Comparison of ENCODE assay signal across 11 mouse cellular contexts in the genomic region with DNA sequence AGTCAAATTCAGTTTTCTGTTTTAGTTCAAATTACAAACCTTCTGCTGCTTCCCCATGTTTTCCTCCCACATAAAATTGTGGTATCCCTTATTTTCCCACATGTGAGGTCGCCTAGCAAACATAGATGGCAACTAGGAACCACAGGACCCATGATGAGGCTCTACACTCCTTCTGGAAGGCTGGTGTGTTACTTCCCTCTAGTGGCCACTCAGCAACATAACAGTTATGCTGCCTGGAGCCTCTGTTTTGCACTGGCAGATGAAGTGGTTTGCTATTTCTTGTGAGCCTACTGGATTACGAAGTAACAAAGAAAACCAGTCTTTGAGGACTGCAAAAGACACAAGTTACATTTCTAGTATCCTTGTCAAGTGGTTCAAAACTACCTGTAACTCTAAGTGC. TPM values are rescaled to one million over a fixed set of nuclear protein-coding genes. Genes with fewer than 3 reads are reported as not detected.
DNase-seq lines count a peak whose midpoint lies in the region; ATAC-seq and TF ChIP-seq lines count a peak whose summit lies in the region.
"Had no signal": no experiment of that assay in that cellular context is flagged by ENCODE, and none has a peak within 500 bp of the region (broad histone marks: within the 10 kb centered on the region; RNA-seq: fewer than 3 reads in every experiment).

No protein-coding gene starts in this region.

- H3K4me3 ChIP-seq in liver, adult 2 months (ENCODE audit: insufficient read depth, low read depth, low read length): no peak overlapping the region
- H3K4me3 ChIP-seq in liver, embryonic 12.5 days: no peak overlapping the region
- no peak overlapping the region for H3K4me3 ChIP-seq in G1E (ENCODE audit: low read depth, low read length)
- H3K4me3 ChIP-seq: midbrain, embryonic 12.5 days had no signal

- DNase-seq in liver, adult 2 months (ENCODE audit: extremely low read depth, low read depth, low spot score): peak; percentile 49
- no peak for DNase-seq in G1E (ENCODE audit: low spot score)
- peak; percentile 8 for DNase-seq in adipocyte (ENCODE audit: low spot score)
- DNase-seq in urinary bladder, postnatal 10 days (ENCODE audit: low spot score): no peak
- DNase-seq in spleen, adult 18-20 months: no peak

- H3K4me1 ChIP-seq in liver, adult 2 months (ENCODE audit: control insufficient read depth, insufficient read depth, low read length): no peaks in the 10 kb centered on the region
- no peaks in the 10 kb centered on the region for H3K4me1 ChIP-seq in liver, embryonic 12.5 days
- H3K4me1 ChIP-seq in G1E (ENCODE audit: insufficient read depth, low read depth, low read length): no peaks in the 10 kb centered on the region
- H3K4me1 ChIP-seq: midbrain, embryonic 12.5 days had no signal

- H3K9me3 ChIP-seq in liver, embryonic 12.5 days (replicated peaks): no peaks in the 10 kb centered on the region
- H3K9me3 ChIP-seq in G1E (replicated peaks): no peaks in the 10 kb centered on the region

- H3K9ac ChIP-seq in liver, adult 2 months (ENCODE audit: low read depth, low read length): no peak overlapping the region
- H3K9ac ChIP-seq in liver, embryonic 12.5 days: no peak overlapping the region
- H3K9ac ChIP-seq: midbrain, embryonic 12.5 days had no signal

- no peaks in the 10 kb centered on the region for H3K79me2 ChIP-seq in liver, adult 2 months (ENCODE audit: control insufficient read depth, insufficient read depth, low read length)

- no peak for TF ChIP-seq POLR2A in liver, adult 2 months (IDR thresholded peaks at IDR 0.05; ENCODE audit: extremely low read depth, insufficient read depth, low read length)

- peak; percentile 60 for TF ChIP-seq CTCF in liver, adult 2 months (IDR thresholded peaks at IDR 0.05; ENCODE audit: low read depth, low read length)
- TF ChIP-seq CTCF in G1E (IDR thresholded peaks at IDR 0.05; ENCODE audit: low read depth, low read length): peak; percentile 61

- H3K4me2 ChIP-seq in liver, embryonic 12.5 days: no peak overlapping the region
- H3K4me2 ChIP-seq: midbrain, embryonic 12.5 days had no signal

- ATAC-seq in liver, embryonic 12.5 days: no peak
- ATAC-seq in G1E (ENCODE audit: extremely low read depth, insufficient number of reproducible peaks, low FRiP score, poor library complexity, severe bottlenecking): no peak
- ATAC-seq in megakaryocyte-erythroid progenitor cell, adult 5-6 weeks (replicated peaks; ENCODE audit: low FRiP score, low TSS enrichment, poor library complexity, severe bottlenecking): peak; percentile 68; the same call in 1 of the 2 replicates

- H3K27ac ChIP-seq in liver, adult 2 months (replicated peaks; ENCODE audit: insufficient read depth, low read depth, low read length): no peak overlapping the region
- H3K27ac ChIP-seq in liver, embryonic 12.5 days: no peak overlapping the region
- H3K27ac ChIP-seq: midbrain, embryonic 12.5 days had no signal

- WGBS in liver, adult 2 months: 23% methylated on average over 2 of the region's 2 CpGs
- WGBS in liver, embryonic 12.5 days (ENCODE audit: insufficient replicate concordance): 31% methylated on average over 2 of the region's 2 CpGs

- no peaks in the 10 kb centered on the region for H3K36me3 ChIP-seq in liver, adult 2 months (ENCODE audit: control insufficient read depth, insufficient read depth, low read length)
- H3K36me3 ChIP-seq in liver, embryonic 12.5 days: no peaks in the 10 kb centered on the region
- H3K36me3 ChIP-seq in G1E (replicated peaks): no peaks in the 10 kb centered on the region
- H3K36me3 ChIP-seq: midbrain, embryonic 12.5 days had no signal

- no peaks in the 10 kb centered on the region for H3K27me3 ChIP-seq in liver, adult 2 months (ENCODE audit: control insufficient read depth, insufficient read depth, low read length)
- H3K27me3 ChIP-seq in liver, embryonic 12.5 days (replicated peaks): no peaks in the 10 kb centered on the region
- no peaks in the 10 kb centered on the region for H3K27me3 ChIP-seq in G1E (ENCODE audit: insufficient read depth, low read length)
- H3K27me3 ChIP-seq: midbrain, embryonic 12.5 days had no signal

RNA-seq across cellular contexts. Expression of gene Obox8, which starts 16.1 kb away (rescaled TPM):
- 0.34 TPM in 1 of 2 replicates, not detected in the other for total RNA-seq in liver, adult 2 months (2014; rRNA removed)
- polyA plus RNA-seq in liver, adult 2 months (2012; rRNA removed): not detected in 2 replicates
- polyA plus RNA-seq in liver, embryonic 12.5 days (2016; fragmentation: Nextera tagmentation; extraction: Ambion mirVana): not detected in 2 replicates
- total RNA-seq in G1E (2014; fragmentation: Nextera tagmentation): not detected in 2 replicates
- not detected in 2 replicates for total RNA-seq in G1E (2017)
- not detected in 2 replicates for polyA plus RNA-seq in G1E (2012)
- not detected in 2 replicates for total RNA-seq in megakaryocyte-erythroid progenitor cell, adult 5-6 weeks (2014; fragmentation: Nextera tagmentation)
- total RNA-seq in megakaryocyte-erythroid progenitor cell, adult 5-6 weeks (2017): not detected in 2 replicates
- total RNA-seq: left cerebral cortex, postnatal 36 days had no signal
- polyA plus RNA-seq: frontal cortex, adult 2 months; intestine, embryonic 14.5 days; midbrain, embryonic 12.5 days had no signal

Comparison
In these comparisons a context has a peak if more than half of its experiments do, and no peak if none do; other contexts are left out.
1. DNase-seq: peak in liver, adult 2 months (single experiment) and adipocyte (single experiment); none in G1E (single experiment), urinary bladder, postnatal 10 days (single experiment) and spleen, adult 18-20 months (0 of 2).